Mouse (Mus musculus) embryonic facial prominence, embryonic 14.5 days (tissue): Measurements from ENCODE around the gene Stam2. TPM values are rescaled to one million over a fixed set of nuclear protein-coding genes. Genes with fewer than 3 reads are reported as not detected.

Experiments
- ATAC-seq: fragments of 200-750 bp; cut with Nextera tagmentation; 2 replicates; pipeline ENCODE4 v1.8.0; 2017; ENCODE audit warnings: low read depth, moderate number of reproducible peaks, moderate TSS enrichment
- DNase-seq: peaks from one replicate; pipeline ENCODE4 v3.0.0-alpha.2; 2015; ENCODE audit warnings: low spot score
- H3K27ac ChIP-seq: fragments of 300-500 bp; sonication (generic); replicated peaks from 2 replicates; pipeline ENCODE4 v1.5.1; 2014; ENCODE audit warnings: low read depth, mild to moderate bottlenecking, low read length, moderate library complexity
- H3K27me3 ChIP-seq: fragments of 300-500 bp; sonication (generic); replicated peaks from 2 replicates; pipeline ENCODE4 v1.6.1; 2014; ENCODE audit warnings: low read length; ENCODE audit not compliant: control insufficient read depth, insufficient read depth
- H3K36me3 ChIP-seq: fragments of 300-500 bp; sonication (generic); 2 replicates; pipeline ENCODE4 v1.6.1; 2014; ENCODE audit warnings: low read length, mixed read lengths; ENCODE audit not compliant: control insufficient read depth, insufficient read depth
- H3K4me1 ChIP-seq: fragments of 300-500 bp; sonication (generic); 2 replicates; pipeline ENCODE4 v1.6.1; 2014; ENCODE audit warnings: antibody characterized with exemption, low read length; ENCODE audit not compliant: control insufficient read depth, insufficient read depth
- H3K4me2 ChIP-seq: fragments of 300-500 bp; sonication (generic); 2 replicates; pipeline ENCODE4 v1.6.1; 2014; ENCODE audit warnings: low read depth, mild to moderate bottlenecking, low read length, moderate library complexity, mixed read lengths
- H3K4me3 ChIP-seq: fragments of 300-500 bp; sonication (generic); 2 replicates; pipeline ENCODE4 v1.5.1; 2014; ENCODE audit warnings: low read depth, mild to moderate bottlenecking, low read length
- H3K9ac ChIP-seq: fragments of 300-500 bp; sonication (generic); 2 replicates; pipeline ENCODE4 v1.6.1; 2014; ENCODE audit warnings: low read depth, mild to moderate bottlenecking, low read length, moderate library complexity, mixed read lengths
- H3K9me3 ChIP-seq: fragments of 300-500 bp; sonication (generic); 2 replicates; pipeline ENCODE4 v1.6.1; 2016; ENCODE audit warnings: low read length; ENCODE audit not compliant: control insufficient read depth
- WGBS: fragments of 180-500 bp; shearing (Covaris S2); extraction: QIAGEN DNeasy Blood & Tissue Kit; methylation state at CpG from one replicate; pipeline ENCODE4 v1.1.7; 2014; 5-methylcytosine and 5-hydroxymethylcytosine counted together
- polyA plus RNA-seq: library from polyadenylated mRNA; unstranded; fragments of >200 nt; fragmentation: Nextera tagmentation; extraction: Ambion mirVana; gene quantifications from 2 replicates; pipeline ENCODE4 v1.2.1, GENCODE M21; 2014

The Stam2 gene
- polyA plus RNA-seq, 1 experiment from 2014 or later = 37.7 TPM

DNA sequence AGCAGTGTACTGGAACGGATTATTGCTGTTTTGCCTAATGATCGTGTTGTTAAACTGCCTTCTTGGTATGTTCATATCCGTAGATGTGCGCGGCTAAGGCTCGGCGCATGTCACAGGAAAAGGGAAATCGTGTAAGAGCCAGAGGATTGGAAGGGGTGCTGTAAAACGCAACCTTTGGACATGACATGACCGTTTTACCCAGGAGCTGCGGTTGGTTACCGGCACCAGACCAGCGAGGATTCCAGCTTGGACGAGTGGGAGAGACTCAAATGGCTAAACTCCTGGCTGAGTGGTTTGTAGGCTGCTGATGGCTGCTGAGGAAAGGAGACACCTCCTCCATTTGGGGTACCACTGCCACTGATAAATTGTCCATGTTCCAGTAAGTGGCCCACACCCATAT, 21.8 kb upstream of the Stam2 start:
- H3K9me3 ChIP-seq = no peaks in the 10 kb centered on the region
- H3K27ac ChIP-seq = no peak overlapping the region
- H3K9ac ChIP-seq = no peak overlapping the region
- no peak overlapping the region for H3K4me3 ChIP-seq
- no peaks in the 10 kb centered on the region for H3K4me1 ChIP-seq
- H3K36me3 ChIP-seq = no peaks in the 10 kb centered on the region
- WGBS = 70% methylated on average over 14 of the region's 14 CpGs
- H3K4me2 ChIP-seq = no peak overlapping the region
- DNase-seq (no peak), ATAC-seq (no peak)
- H3K27me3 ChIP-seq = no peaks in the 10 kb centered on the region

GRCm38 (mm10) chr2:52763040-52763736, 21.1 kb upstream of the Stam2 start:
- Histone ChIP-seq H3K9ac (no peak overlapping the region), H3K27ac (peak overlapping the region; percentile 67)

DNA sequence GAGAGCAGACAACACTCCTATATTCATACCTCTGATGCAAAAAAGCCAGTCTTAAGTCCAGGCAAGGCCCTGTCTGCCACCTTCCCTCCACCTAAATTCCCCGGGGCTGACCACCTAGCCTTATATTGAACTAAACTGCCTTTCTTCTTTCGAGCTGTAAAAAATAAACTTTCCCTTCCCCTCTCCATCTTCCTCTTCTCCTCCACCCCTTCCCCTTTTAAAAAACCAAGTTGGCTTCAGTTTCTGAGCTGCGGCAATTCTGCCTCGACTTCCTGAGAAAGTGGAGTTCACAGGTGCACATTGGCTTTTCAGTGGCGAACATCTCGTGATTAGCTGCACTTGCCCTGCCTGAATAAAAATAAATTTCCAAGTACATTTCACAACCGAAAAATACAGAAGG, 20.4 kb upstream of the Stam2 start:
- no peak overlapping the region for H3K27ac ChIP-seq
- no peaks in the 10 kb centered on the region for H3K27me3 ChIP-seq
- H3K9ac ChIP-seq = no peak overlapping the region
- no peaks in the 10 kb centered on the region for H3K4me1 ChIP-seq
- DNase-seq (no peak), ATAC-seq (no peak)
- H3K36me3 ChIP-seq = no peaks in the 10 kb centered on the region
- no peaks in the 10 kb centered on the region for H3K9me3 ChIP-seq
- 64% methylated on average over 7 of the region's 7 CpGs for WGBS
- H3K4me3 ChIP-seq = no peak overlapping the region
- H3K4me2 ChIP-seq = peak overlapping the region; percentile 53; the same call in 1 of the 2 replicates

More at GRCm38 (mm10) chr2:52763040-52763736, 21.1 kb upstream of the Stam2 start:
- Histone ChIP-seq H3K4me1 (no peaks in the 10 kb centered on the region), H3K27me3 (no peaks in the 10 kb centered on the region), H3K9me3 (no peaks in the 10 kb centered on the region), H3K36me3 (no peaks in the 10 kb centered on the region), H3K4me3 (peak overlapping the region; percentile 24), H3K4me2 (peak overlapping the region; percentile 53)
- WGBS = 4% methylated on average over 12 of the region's 12 CpGs
- DNase-seq = peak; percentile 90
- ATAC-seq = peak; percentile 90

DNA sequence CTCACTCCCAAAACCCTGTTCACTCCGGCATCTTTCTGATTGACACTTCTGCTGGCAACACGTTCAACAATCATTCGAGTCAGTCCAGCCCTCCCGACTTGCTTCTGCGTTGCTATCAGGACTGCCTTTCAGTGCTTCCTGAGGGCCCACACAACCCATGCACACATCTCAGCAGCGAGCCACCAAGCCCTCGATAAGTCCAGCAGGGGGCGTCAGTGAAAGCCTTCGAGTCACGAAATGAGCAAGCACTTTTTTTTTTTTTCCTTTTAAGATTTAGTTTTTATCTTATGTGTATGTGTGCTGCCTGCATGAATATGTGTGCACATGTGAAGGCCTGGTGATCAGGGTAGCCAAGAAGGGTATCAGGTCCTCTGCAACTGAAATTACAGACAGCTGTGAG, 16.5 kb upstream of the Stam2 start:
- no peak for ATAC-seq
- H3K4me3 ChIP-seq = no peak overlapping the region
- no peak overlapping the region for H3K9ac ChIP-seq
- H3K27ac ChIP-seq = no peak overlapping the region
- 30% methylated on average over 10 of the region's 10 CpGs for WGBS
- H3K27me3 ChIP-seq = no peaks in the 10 kb centered on the region
- DNase-seq = peak; percentile 59
- no peaks in the 10 kb centered on the region for H3K9me3 ChIP-seq
- no peaks in the 10 kb centered on the region for H3K36me3 ChIP-seq
- no peak overlapping the region for H3K4me2 ChIP-seq
- H3K4me1 ChIP-seq = no peaks in the 10 kb centered on the region

GRCm38 (mm10) chr2:52756691-52757090, 14.6 kb upstream of the Stam2 start:
- H3K36me3 ChIP-seq = no peaks in the 10 kb centered on the region
- H3K4me2 ChIP-seq = no peak overlapping the region
- no peaks in the 10 kb centered on the region for H3K9me3 ChIP-seq
- H3K4me3 ChIP-seq = no peak overlapping the region
- H3K9ac ChIP-seq = no peak overlapping the region
- H3K27ac ChIP-seq = no peak overlapping the region
- no peak for ATAC-seq
- 18% methylated on average over 3 of the region's 3 CpGs for WGBS
- H3K27me3 ChIP-seq = no peaks in the 10 kb centered on the region
- no peaks in the 10 kb centered on the region for H3K4me1 ChIP-seq
- peak; percentile 26 for DNase-seq

DNA sequence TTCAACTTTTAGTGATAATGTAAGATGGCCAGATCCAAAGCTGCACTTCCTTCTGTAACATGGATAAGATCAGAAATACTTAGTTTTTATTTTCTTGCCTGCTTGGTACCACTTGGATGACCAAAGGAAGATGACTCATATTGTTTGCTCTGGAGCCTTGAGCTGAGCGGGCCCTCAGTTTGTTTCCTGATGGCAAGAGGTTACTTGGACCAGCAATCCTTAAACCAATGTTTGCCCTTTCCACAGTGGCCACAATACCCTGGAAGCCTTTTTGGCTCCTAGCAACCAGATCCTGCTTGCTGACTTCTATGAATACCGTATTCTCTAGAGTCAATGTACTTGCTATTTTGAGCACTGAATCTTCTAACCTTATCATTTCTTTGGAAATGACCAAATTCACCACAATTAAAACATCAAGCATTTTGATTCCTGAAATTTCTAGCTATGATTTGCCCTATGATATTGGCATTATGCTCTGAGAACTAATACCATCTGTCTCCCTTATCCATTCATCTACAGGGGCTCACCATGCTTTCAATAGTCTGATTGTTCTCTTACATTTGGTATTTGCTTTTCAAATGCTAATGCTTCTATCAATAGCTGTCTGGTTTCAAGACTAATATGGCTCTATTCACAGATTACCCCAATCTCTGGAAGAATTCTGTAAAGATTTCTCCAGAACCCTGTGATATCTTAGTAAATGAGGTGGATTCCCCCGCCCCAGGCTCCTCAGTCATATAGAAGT, 11.7 kb upstream of the Stam2 start:
- H3K27ac ChIP-seq = no peak overlapping the region
- no peak overlapping the region for H3K4me3 ChIP-seq
- H3K27me3 ChIP-seq = no peaks in the 10 kb centered on the region
- no peak overlapping the region for H3K4me2 ChIP-seq
- ATAC-seq (no peak), DNase-seq (no peak)
- H3K4me1 ChIP-seq = no peaks in the 10 kb centered on the region
- H3K9ac ChIP-seq = no peak overlapping the region
- H3K36me3 ChIP-seq = no peaks in the 10 kb centered on the region
- WGBS = 80% methylated on average over 3 of the region's 3 CpGs
- H3K9me3 ChIP-seq = no peaks in the 10 kb centered on the region

GRCm38 (mm10) chr2:52744099-52744498, 2.0 kb upstream of the Stam2 start:
- no peak overlapping the region for H3K4me3 ChIP-seq
- H3K27ac ChIP-seq = no peak overlapping the region
- DNase-seq = no peak
- no peak overlapping the region for H3K9ac ChIP-seq
- ATAC-seq = no peak
- no peak overlapping the region for H3K4me2 ChIP-seq
- no peaks in the 10 kb centered on the region for H3K36me3 ChIP-seq
- H3K4me1 ChIP-seq = no peaks in the 10 kb centered on the region; the same call in 1 of the 2 replicates
- H3K9me3 ChIP-seq = peaks cover 4% of the 10 kb centered on the region; the same call in 1 of the 2 replicates
- H3K27me3 ChIP-seq = no peaks in the 10 kb centered on the region

GRCm38 (mm10) chr2:52741681-52742255, 313 bp downstream of the Stam2 start:
- Histone ChIP-seq H3K4me3 (peak overlapping the region; percentile 77), H3K27ac (peak overlapping the region; percentile 98), H3K9ac (peak overlapping the region; percentile 95), H3K27me3 (no peaks in the 10 kb centered on the region), H3K4me2 (peak overlapping the region; percentile 57), H3K4me1 (no peaks in the 10 kb centered on the region; the same call in 1 of the 2 replicates), H3K9me3 (no peaks in the 10 kb centered on the region), H3K36me3 (no peaks in the 10 kb centered on the region)
- ATAC-seq (peak; percentile 94), DNase-seq (peak; percentile 85)
- WGBS = under 1% methylated on average over 39 of the region's 54 CpGs
